Mouse (Mus musculus): Measurements from ENCODE around the gene Eif4ebp2.

- TF ChIP-seq POLR2A (IDR thresholded peaks at IDR 0.05; ENCODE audit: borderline replicate concordance, extremely low read depth, insufficient read depth, insufficient read length, poor library complexity, severe bottlenecking) (no peak), CTCF (IDR thresholded peaks at IDR 0.05; ENCODE audit: borderline replicate concordance, extremely low read depth, insufficient read depth, insufficient read length) (no peak)
These were observed 46.5 kb downstream of the Eif4ebp2 start for GRCm38 (mm10) chr10:61405958-61406357.
